ENCODE assay signal across 8 mouse cellular contexts in the genomic region with DNA sequence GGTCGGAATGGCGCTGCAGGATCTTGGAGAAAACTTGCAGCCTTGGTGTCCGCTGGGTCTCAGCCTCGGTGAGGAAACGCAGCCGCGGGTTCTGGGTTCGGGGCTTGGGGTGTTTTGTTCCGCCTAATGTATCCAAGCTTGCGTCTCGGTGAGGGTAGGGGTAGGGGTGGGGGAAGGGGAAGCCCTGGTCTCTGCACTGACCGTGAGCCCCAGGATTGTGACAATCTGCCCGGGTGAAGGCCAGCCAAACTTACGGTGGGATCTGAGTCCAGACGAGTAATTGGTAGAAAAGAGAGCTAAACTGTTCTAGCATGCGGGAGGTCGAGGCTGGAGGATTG. TPM values are rescaled to one million over a fixed set of nuclear protein-coding genes. Genes with fewer than 3 reads are reported as not detected.
DNase-seq lines count a peak whose midpoint lies in the region; ATAC-seq and TF ChIP-seq lines count a peak whose summit lies in the region.

No protein-coding gene starts in this region.

- peak overlapping the region; percentile 94 for H3K4me3 ChIP-seq in kidney, postnatal 0 days (replicated peaks; ENCODE audit: low read depth, low read length)
- H3K4me3 ChIP-seq in embryonic facial prominence, embryonic 11.5 days (ENCODE audit: low read depth, low read length) = peak overlapping the region; percentile 95
- H3K4me3 ChIP-seq in intestine, embryonic 14.5 days (ENCODE audit: low read depth, low read length) = peak overlapping the region; percentile 90
- H3K4me3 ChIP-seq in myocyte = peak overlapping the region; percentile 59

- TF ChIP-seq POLR2A in myocyte (IDR thresholded peaks at IDR 0.05; ENCODE audit: insufficient read length, low read depth) = no peak

- H3K4me1 ChIP-seq in kidney, postnatal 0 days (replicated peaks; ENCODE audit: insufficient read depth, low read length) = peaks cover 23% of the 10 kb centered on the region
- peaks cover 2% of the 10 kb centered on the region for H3K4me1 ChIP-seq in embryonic facial prominence, embryonic 11.5 days (ENCODE audit: control insufficient read depth, insufficient read depth, low read length)
- peaks cover 33% of the 10 kb centered on the region for H3K4me1 ChIP-seq in intestine, embryonic 14.5 days (replicated peaks; ENCODE audit: control insufficient read depth, insufficient read depth, low read length)

- no peak for TF ChIP-seq CTCF in kidney, postnatal 0 days (IDR thresholded peaks at IDR 0.05; ENCODE audit: low read depth)

- peak; percentile 49 for ATAC-seq in kidney, postnatal 0 days (replicated peaks; ENCODE audit: low FRiP score, low read depth)
- ATAC-seq in embryonic facial prominence, embryonic 11.5 days (replicated peaks; ENCODE audit: insufficient number of reproducible peaks, low FRiP score, low TSS enrichment, low read depth) = no peak
- peak; percentile 56 for ATAC-seq in intestine, embryonic 14.5 days (replicated peaks; ENCODE audit: low FRiP score, low TSS enrichment, low read depth)

- H3K9ac ChIP-seq in kidney, postnatal 0 days (ENCODE audit: low read depth, low read length) = peak overlapping the region; percentile 78
- H3K9ac ChIP-seq in embryonic facial prominence, embryonic 11.5 days (replicated peaks; ENCODE audit: low read length) = peak overlapping the region; percentile 60
- H3K9ac ChIP-seq in intestine, embryonic 14.5 days (ENCODE audit: low read length) = peak overlapping the region; percentile 88

- no peaks in the 10 kb centered on the region for H3K9me3 ChIP-seq in kidney, postnatal 0 days (replicated peaks; ENCODE audit: low read length)
- H3K9me3 ChIP-seq in embryonic facial prominence, embryonic 11.5 days (replicated peaks; ENCODE audit: control insufficient read depth, low read length) = no peaks in the 10 kb centered on the region
- no peaks in the 10 kb centered on the region for H3K9me3 ChIP-seq in intestine, embryonic 14.5 days (ENCODE audit: control insufficient read depth, low read length)

- under 1% methylated on average over 17 of the region's 17 CpGs for WGBS in kidney, postnatal 0 days
- WGBS in embryonic facial prominence, embryonic 11.5 days = under 1% methylated on average over 17 of the region's 17 CpGs
- under 1% methylated on average over 17 of the region's 17 CpGs for WGBS in intestine, embryonic 14.5 days

- no peaks in the 10 kb centered on the region for H3K36me3 ChIP-seq in kidney, postnatal 0 days (ENCODE audit: insufficient read depth, low read length)
- H3K36me3 ChIP-seq in embryonic facial prominence, embryonic 11.5 days (replicated peaks; ENCODE audit: control insufficient read depth, insufficient read depth, low read depth, low read length) = no peaks in the 10 kb centered on the region
- H3K36me3 ChIP-seq in intestine, embryonic 14.5 days (ENCODE audit: control insufficient read depth, insufficient read depth, low read length) = no peaks in the 10 kb centered on the region; the same call in 1 of the 2 replicates
- no peaks in the 10 kb centered on the region for H3K36me3 ChIP-seq in myocyte (ENCODE audit: control insufficient read depth, insufficient read depth)

- H3ac ChIP-seq in myocyte (ENCODE audit: control insufficient read depth, insufficient read length) = peak overlapping the region; percentile 85

- peak overlapping the region; percentile 90 for H3K4me2 ChIP-seq in kidney, postnatal 0 days (ENCODE audit: low read length)
- peak overlapping the region; percentile 40 for H3K4me2 ChIP-seq in embryonic facial prominence, embryonic 11.5 days (ENCODE audit: low read depth, low read length)
- peak overlapping the region; percentile 89 for H3K4me2 ChIP-seq in intestine, embryonic 14.5 days (ENCODE audit: low read length)
- H3K4me2 ChIP-seq in myocyte (ENCODE audit: low read depth) = peak overlapping the region; percentile 81

- no peak for DNase-seq in kidney, postnatal 0 days (ENCODE audit: low spot score)
- DNase-seq in kidney, postnatal 4 days = no peak
- no peak for DNase-seq in embryonic facial prominence, embryonic 11.5 days (ENCODE audit: low spot score)
- no peak for DNase-seq in intestine, embryonic 14.5 days (ENCODE audit: low spot score)
- no peak for DNase-seq in layer of hippocampus, adult 11-12 months (ENCODE audit: low spot score)
- no peak for DNase-seq in embryo, embryonic 10.5 days (ENCODE audit: low spot score)
- DNase-seq in kidney, adult 18-20 months = no peak

- H3K27me3 ChIP-seq in kidney, postnatal 0 days (ENCODE audit: insufficient read depth, low read length) = no peaks in the 10 kb centered on the region
- no peaks in the 10 kb centered on the region for H3K27me3 ChIP-seq in embryonic facial prominence, embryonic 11.5 days (ENCODE audit: control insufficient read depth, insufficient read depth, low read length)
- H3K27me3 ChIP-seq in intestine, embryonic 14.5 days (replicated peaks; ENCODE audit: control insufficient read depth, insufficient read depth, low read length) = no peaks in the 10 kb centered on the region
- H3K27me3 ChIP-seq in myocyte (ENCODE audit: control insufficient read depth, insufficient read depth, insufficient read length) = no peaks in the 10 kb centered on the region

- H3K27ac ChIP-seq in kidney, postnatal 0 days = 0 out of 2 replicates have a peak overlapping the region, but pooled peaks have one; percentile 13
- no peak overlapping the region for H3K27ac ChIP-seq in embryonic facial prominence, embryonic 11.5 days (replicated peaks; ENCODE audit: low read depth, low read length)
- H3K27ac ChIP-seq in intestine, embryonic 14.5 days (ENCODE audit: low read depth) = peak overlapping the region; percentile 91; the same call in 1 of the 2 replicates

- H3K79me2 ChIP-seq in myocyte (ENCODE audit: control insufficient read depth, insufficient read depth) = peaks cover 79% of the 10 kb centered on the region

TF ChIP-seq in myocyte, 11 proteins besides CTCF, POLR2A, EP300 and RAD21:
- TF ChIP-seq REST (IDR thresholded peaks at IDR 0.05; ENCODE audit: insufficient read depth, insufficient read length) (no peak), E2F4 (IDR thresholded peaks at IDR 0.05; ENCODE audit: insufficient read depth) (no peak), SRF (IDR thresholded peaks at IDR 0.05; ENCODE audit: control insufficient read depth, insufficient read length, low read depth) (no peak), MYOD1 (IDR thresholded peaks at IDR 0.05; ENCODE audit: control insufficient read depth in 1 of 3, insufficient read length in 2 of 3, low read depth in 2 of 3) (no peak), USF1 (IDR thresholded peaks at IDR 0.05; ENCODE audit: low read depth) (no peak), CEBPB (IDR thresholded peaks at IDR 0.05; ENCODE audit: insufficient read depth, poor library complexity, severe bottlenecking) (no peak), MAX (IDR thresholded peaks at IDR 0.05; ENCODE audit: low read depth) (no peak), MYOG (IDR thresholded peaks at IDR 0.05; ENCODE audit: control insufficient read depth in 1 of 3, insufficient read depth in 1 of 3, insufficient read length in 2 of 3, low read depth in 2 of 3) (no peak), POLR2AphosphoS2 (IDR thresholded peaks at IDR 0.05; ENCODE audit: insufficient read length, low read depth) (no peak), TCF3 (IDR thresholded peaks at IDR 0.05; ENCODE audit: insufficient read length, low read depth) (no peak), TCF12 (IDR thresholded peaks at IDR 0.05; ENCODE audit: insufficient read depth, poor library complexity, severe bottlenecking) (no peak)

RNA-seq across cellular contexts. Expression of a gene that starts 0.8 kb away (rescaled TPM):
- polyA plus RNA-seq in kidney, postnatal 0 days (2015; fragmentation: Nextera tagmentation; extraction: Ambion mirVana) = 13.0 and 15.3 TPM in 2 replicates
- 37.4 and 42.3 TPM in 2 replicates for polyA plus RNA-seq in embryonic facial prominence, embryonic 11.5 days (2014; fragmentation: Nextera tagmentation; extraction: Ambion mirVana)
- 32.7 and 36.4 TPM in 2 replicates for polyA plus RNA-seq in intestine, embryonic 14.5 days (2014; fragmentation: Nextera tagmentation; extraction: Ambion mirVana)
- polyA plus RNA-seq in myocyte (2012; fragmentation: generic; extraction: Trizol) = 4.3 TPM

RNA-seq across cellular contexts. Expression of a gene that starts 0.9 kb away (rescaled TPM):
- polyA plus RNA-seq in kidney, postnatal 0 days (2015; fragmentation: Nextera tagmentation; extraction: Ambion mirVana) = 27.7 and 28.1 TPM in 2 replicates
- polyA plus RNA-seq in embryonic facial prominence, embryonic 11.5 days (2014; fragmentation: Nextera tagmentation; extraction: Ambion mirVana) = 47.6 and 47.8 TPM in 2 replicates
- 35.9 and 36.4 TPM in 2 replicates for polyA plus RNA-seq in intestine, embryonic 14.5 days (2014; fragmentation: Nextera tagmentation; extraction: Ambion mirVana)
- 31.7 TPM for polyA plus RNA-seq in myocyte (2012; fragmentation: generic; extraction: Trizol)

RNA-seq across cellular contexts. Expression of a gene that starts 31.2 kb away (rescaled TPM):
- polyA plus RNA-seq in kidney, postnatal 0 days (2015; fragmentation: Nextera tagmentation; extraction: Ambion mirVana) = 153 and 154 TPM in 2 replicates
- 173 and 186 TPM in 2 replicates for polyA plus RNA-seq in embryonic facial prominence, embryonic 11.5 days (2014; fragmentation: Nextera tagmentation; extraction: Ambion mirVana)
- polyA plus RNA-seq in intestine, embryonic 14.5 days (2014; fragmentation: Nextera tagmentation; extraction: Ambion mirVana) = 167 and 170 TPM in 2 replicates
- 68.6 TPM for polyA plus RNA-seq in myocyte (2012; fragmentation: generic; extraction: Trizol)

RNA-seq across cellular contexts. Expression of a gene that starts 31.4 kb away (rescaled TPM):
- 45.9 and 52.2 TPM in 2 replicates for polyA plus RNA-seq in kidney, postnatal 0 days (2015; fragmentation: Nextera tagmentation; extraction: Ambion mirVana)
- 42.8 and 44.8 TPM in 2 replicates for polyA plus RNA-seq in embryonic facial prominence, embryonic 11.5 days (2014; fragmentation: Nextera tagmentation; extraction: Ambion mirVana)
- 33.3 and 35.9 TPM in 2 replicates for polyA plus RNA-seq in intestine, embryonic 14.5 days (2014; fragmentation: Nextera tagmentation; extraction: Ambion mirVana)
- polyA plus RNA-seq in myocyte (2012; fragmentation: generic; extraction: Trizol) = 18.5 TPM

Comparison
In these comparisons a context has a peak if more than half of its experiments do, and no peak if none do; other contexts are left out.
1. H3K4me2 ChIP-seq: peak in every context shown above with its lines; median percentile 90 in kidney, postnatal 0 days; 89 in intestine, embryonic 14.5 days; 81 in myocyte; 40 in embryonic facial prominence, embryonic 11.5 days.